Mouse (Mus musculus): Measurements from ENCODE around the gene Krtap4-6. TPM values are rescaled to one million over a fixed set of nuclear protein-coding genes. Genes with fewer than 3 reads are reported as not detected.

Krtap4-6 gene
- polyA plus RNA-seq, 2 experiments, result not detected

DNA sequence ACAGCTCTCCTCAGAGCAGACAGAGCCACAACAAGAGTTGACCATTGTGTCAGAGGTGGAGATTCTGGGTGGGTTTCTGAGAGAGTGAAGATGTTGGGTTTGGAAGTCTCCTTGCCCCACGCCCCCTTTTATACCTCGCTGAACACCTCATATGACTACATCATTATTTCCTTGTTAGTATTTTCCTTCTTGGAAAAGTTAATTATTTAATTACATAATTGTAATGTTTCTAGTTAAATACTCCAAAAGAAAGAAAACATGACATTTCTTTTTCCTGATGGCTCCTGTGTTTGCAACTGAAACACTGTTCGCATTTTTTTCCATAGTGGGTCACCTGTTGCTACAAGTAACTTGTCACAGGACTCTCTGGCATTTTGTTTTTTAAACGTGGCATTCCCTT is 37.6 kb downstream of the Krtap4-6 start, which contains the start of gene Krtap4-1:
Krtap4-1 (minus strand) TSS at position 101 of the 400 bp plus-strand sequence.
- Histone ChIP-seq H3K4me1 (ENCODE audit: control insufficient read depth, insufficient read depth, low read length) (no peaks in the 10 kb centered on the region), H3K36me3 (ENCODE audit: control insufficient read depth, insufficient read depth, low read length) (no peaks in the 10 kb centered on the region), H3K27ac (replicated peaks; ENCODE audit: low read depth, low read length) (no peak within 1 kb of the TSS), H3K4me2 (replicated peaks; ENCODE audit: low read depth, low read length, severe bottlenecking) (no peak within 1 kb of the TSS), H3K9me3 (ENCODE audit: control insufficient read depth, low read length) (no peaks in the 10 kb centered on the region), H3K9ac (ENCODE audit: low read depth, low read length, severe bottlenecking) (no peak within 1 kb of the TSS), H3K4me3 (replicated peaks; ENCODE audit: low read length) (no peak within 1 kb of the TSS), H3K27me3 (ENCODE audit: control insufficient read depth, insufficient read depth, low read length) (no peaks in the 10 kb centered on the region)
- no peak for TF ChIP-seq POLR2A (IDR thresholded peaks at IDR 0.05; ENCODE audit: borderline replicate concordance, extremely low read depth, insufficient read depth, insufficient read length)
- DNase-seq (ENCODE audit: low spot score), result no peak
- WGBS, result 77% methylated on average over 4 of the region's 4 CpGs
- no peak for ATAC-seq (ENCODE audit: low FRiP score, low read depth)

DNA sequence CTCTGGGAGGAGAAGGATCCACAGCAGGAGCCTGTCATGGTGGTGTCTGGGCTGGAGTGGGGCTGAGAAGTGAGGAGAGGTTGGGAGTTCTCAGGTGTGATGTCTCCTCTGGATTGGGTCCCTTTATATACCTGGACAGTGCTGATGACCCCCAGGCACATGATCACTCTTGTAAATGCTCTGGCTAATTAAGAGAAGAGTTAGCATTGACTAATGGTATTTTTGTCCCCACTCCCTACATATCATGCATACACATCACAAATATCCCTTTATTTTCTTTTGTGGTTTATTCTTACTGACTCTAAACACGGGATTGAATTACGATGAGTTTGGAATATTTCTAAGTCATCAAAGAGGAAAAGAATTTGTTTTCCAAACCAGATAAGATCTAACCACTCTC is 45.4 kb downstream of the Krtap4-6 start, which contains the start of gene Gm11562:
Gm11562 (minus strand) TSS at position 101 of the 400 bp plus-strand sequence.
- 74% methylated on average over 2 of the region's 2 CpGs for WGBS
- H3K27me3 ChIP-seq (ENCODE audit: control insufficient read depth, insufficient read depth, low read length), result no peaks in the 10 kb centered on the region
- TF ChIP-seq POLR2A (IDR thresholded peaks at IDR 0.05; ENCODE audit: borderline replicate concordance, extremely low read depth, insufficient read depth, insufficient read length), result no peak

More for the DNA sequence above, 45.4 kb downstream of the Krtap4-6 start, which contains the start of gene Gm11562:
- Histone ChIP-seq H3K27ac (replicated peaks; ENCODE audit: low read depth, low read length) (no peak within 1 kb of the TSS), H3K4me1 (ENCODE audit: control insufficient read depth, insufficient read depth, low read length) (no peaks in the 10 kb centered on the region), H3K36me3 (ENCODE audit: control insufficient read depth, insufficient read depth, low read length) (no peaks in the 10 kb centered on the region), H3K4me2 (replicated peaks; ENCODE audit: low read depth, low read length, severe bottlenecking) (no peak within 1 kb of the TSS), H3K4me3 (replicated peaks; ENCODE audit: low read length) (no peak within 1 kb of the TSS), H3K9ac (ENCODE audit: low read depth, low read length, severe bottlenecking) (no peak within 1 kb of the TSS), H3K9me3 (ENCODE audit: control insufficient read depth, low read length) (no peaks in the 10 kb centered on the region)
- DNase-seq (ENCODE audit: low spot score) (no peak), ATAC-seq (ENCODE audit: low FRiP score, low read depth) (no peak)

Other genes starting within 250 kb of the Krtap4-6 start
Only the 30 nearest of the 40 such genes appear.
- not detected in 2 replicates for gene Krt39, start 144.6 kb downstream of the Krtap4-6 start, polyA plus RNA-seq (2012; rRNA removed)
- not detected in 2 replicates for gene Krt39, start 144.6 kb downstream of the Krtap4-6 start, polyA plus RNA-seq (2014; fragmentation: Nextera tagmentation; extraction: Ambion mirVana)
- gene Krt40, start 122.8 kb downstream of the Krtap4-6 start, polyA plus RNA-seq (2012; rRNA removed), result not detected in 2 replicates
- not detected in 2 replicates for gene Krt40, start 122.8 kb downstream of the Krtap4-6 start, polyA plus RNA-seq (2014; fragmentation: Nextera tagmentation; extraction: Ambion mirVana)
- gene Krtap3-3, start 115.1 kb downstream of the Krtap4-6 start, polyA plus RNA-seq (2012; rRNA removed), result 0.09 TPM in 1 of 2 replicates, not detected in the other
- gene Krtap3-3, start 115.1 kb downstream of the Krtap4-6 start, polyA plus RNA-seq (2014; fragmentation: Nextera tagmentation; extraction: Ambion mirVana), result not detected in 2 replicates
- gene Krtap3-2, start 109.1 kb downstream of the Krtap4-6 start, polyA plus RNA-seq (2012; rRNA removed), result not detected in 2 replicates
- not detected in 2 replicates for gene Krtap3-2, start 109.1 kb downstream of the Krtap4-6 start, polyA plus RNA-seq (2014; fragmentation: Nextera tagmentation; extraction: Ambion mirVana)
- not detected in 2 replicates for gene Gm11939, start 106.5 kb downstream of the Krtap4-6 start, polyA plus RNA-seq (2012; rRNA removed)
- gene Gm11939, start 106.5 kb downstream of the Krtap4-6 start, polyA plus RNA-seq (2014; fragmentation: Nextera tagmentation; extraction: Ambion mirVana), result not detected in 2 replicates
- gene Krtap3-1, start 99.3 kb downstream of the Krtap4-6 start, polyA plus RNA-seq (2012; rRNA removed), result not detected in 2 replicates
- gene Krtap3-1, start 99.3 kb downstream of the Krtap4-6 start, polyA plus RNA-seq (2014; fragmentation: Nextera tagmentation; extraction: Ambion mirVana), result not detected in 2 replicates
- not detected in 2 replicates for gene Krtap1-5, start 84.9 kb downstream of the Krtap4-6 start, polyA plus RNA-seq (2012; rRNA removed)
- gene Krtap1-5, start 84.9 kb downstream of the Krtap4-6 start, polyA plus RNA-seq (2014; fragmentation: Nextera tagmentation; extraction: Ambion mirVana), result not detected in 2 replicates
- not detected in 2 replicates for gene Krtap1-4, start 82.3 kb downstream of the Krtap4-6 start, polyA plus RNA-seq (2012; rRNA removed)
- not detected in 2 replicates for gene Krtap1-4, start 82.3 kb downstream of the Krtap4-6 start, polyA plus RNA-seq (2014; fragmentation: Nextera tagmentation; extraction: Ambion mirVana)
- gene Krtap1-3, start 74.6 kb downstream of the Krtap4-6 start, polyA plus RNA-seq (2012; rRNA removed), result not detected in 2 replicates
- gene Krtap1-3, start 74.6 kb downstream of the Krtap4-6 start, polyA plus RNA-seq (2014; fragmentation: Nextera tagmentation; extraction: Ambion mirVana), result not detected in 2 replicates
- gene Krtap9-3, start 67.9 kb downstream of the Krtap4-6 start, polyA plus RNA-seq (2012; rRNA removed), result not detected in 2 replicates
- not detected in 2 replicates for gene Krtap9-3, start 67.9 kb downstream of the Krtap4-6 start, polyA plus RNA-seq (2014; fragmentation: Nextera tagmentation; extraction: Ambion mirVana)
- gene Gm11938, start 62.7 kb downstream of the Krtap4-6 start, polyA plus RNA-seq (2012; rRNA removed), result not detected in 2 replicates
- not detected in 2 replicates for gene Gm11938, start 62.7 kb downstream of the Krtap4-6 start, polyA plus RNA-seq (2014; fragmentation: Nextera tagmentation; extraction: Ambion mirVana)
- gene Gm11937, start 55.8 kb downstream of the Krtap4-6 start, polyA plus RNA-seq (2012; rRNA removed), result not detected in 2 replicates
- gene Gm11937, start 55.8 kb downstream of the Krtap4-6 start, polyA plus RNA-seq (2014; fragmentation: Nextera tagmentation; extraction: Ambion mirVana), result not detected in 2 replicates
- not detected in 2 replicates for gene Krtap2-4, start 51.1 kb downstream of the Krtap4-6 start, polyA plus RNA-seq (2012; rRNA removed)
- not detected in 2 replicates for gene Krtap2-4, start 51.1 kb downstream of the Krtap4-6 start, polyA plus RNA-seq (2014; fragmentation: Nextera tagmentation; extraction: Ambion mirVana)
- gene Gm11562, start 45.5 kb downstream of the Krtap4-6 start, polyA plus RNA-seq (2012; rRNA removed), result not detected in 2 replicates
- gene Gm11562, start 45.5 kb downstream of the Krtap4-6 start, polyA plus RNA-seq (2014; fragmentation: Nextera tagmentation; extraction: Ambion mirVana), result not detected in 2 replicates
- gene Krtap4-1, start 37.7 kb downstream of the Krtap4-6 start, polyA plus RNA-seq (2012; rRNA removed), result not detected in 2 replicates
- gene Krtap4-1, start 37.7 kb downstream of the Krtap4-6 start, polyA plus RNA-seq (2014; fragmentation: Nextera tagmentation; extraction: Ambion mirVana), result not detected in 2 replicates
- not detected in 2 replicates for gene Krtap4-2, start 30.9 kb downstream of the Krtap4-6 start, polyA plus RNA-seq (2012; rRNA removed)
- gene Krtap4-2, start 30.9 kb downstream of the Krtap4-6 start, polyA plus RNA-seq (2014; fragmentation: Nextera tagmentation; extraction: Ambion mirVana), result not detected in 2 replicates
- gene Krtap4-7, start 21.9 kb downstream of the Krtap4-6 start, polyA plus RNA-seq (2012; rRNA removed), result not detected in 2 replicates
- gene Krtap4-7, start 21.9 kb downstream of the Krtap4-6 start, polyA plus RNA-seq (2014; fragmentation: Nextera tagmentation; extraction: Ambion mirVana), result not detected in 2 replicates
- gene Gm11555, start 15.7 kb downstream of the Krtap4-6 start, polyA plus RNA-seq (2012; rRNA removed), result not detected in 2 replicates
- gene Gm11555, start 15.7 kb downstream of the Krtap4-6 start, polyA plus RNA-seq (2014; fragmentation: Nextera tagmentation; extraction: Ambion mirVana), result not detected in 2 replicates
- not detected in 2 replicates for gene Gm11563, start 7.0 kb downstream of the Krtap4-6 start, polyA plus RNA-seq (2012; rRNA removed)
- not detected in 2 replicates for gene Gm11563, start 7.0 kb downstream of the Krtap4-6 start, polyA plus RNA-seq (2014; fragmentation: Nextera tagmentation; extraction: Ambion mirVana)
- gene Gm14190, start 24.8 kb upstream of the Krtap4-6 start, polyA plus RNA-seq (2012; rRNA removed), result not detected in 2 replicates
- not detected in 2 replicates for gene Gm14190, start 24.8 kb upstream of the Krtap4-6 start, polyA plus RNA-seq (2014; fragmentation: Nextera tagmentation; extraction: Ambion mirVana)
- not detected in 2 replicates for gene Gm14180, start 68.3 kb upstream of the Krtap4-6 start, polyA plus RNA-seq (2012; rRNA removed)
- not detected in 2 replicates for gene Gm14180, start 68.3 kb upstream of the Krtap4-6 start, polyA plus RNA-seq (2014; fragmentation: Nextera tagmentation; extraction: Ambion mirVana)
- not detected in 2 replicates for gene Gm11595, start 107.0 kb upstream of the Krtap4-6 start, polyA plus RNA-seq (2012; rRNA removed)
- not detected in 2 replicates for gene Gm11595, start 107.0 kb upstream of the Krtap4-6 start, polyA plus RNA-seq (2014; fragmentation: Nextera tagmentation; extraction: Ambion mirVana)
- gene Krtap4-8, start 114.7 kb upstream of the Krtap4-6 start, polyA plus RNA-seq (2012; rRNA removed), result not detected in 2 replicates
- not detected in 2 replicates for gene Krtap4-8, start 114.7 kb upstream of the Krtap4-6 start, polyA plus RNA-seq (2014; fragmentation: Nextera tagmentation; extraction: Ambion mirVana)
- gene Krtap4-9, start 119.2 kb upstream of the Krtap4-6 start, polyA plus RNA-seq (2012; rRNA removed), result not detected in 2 replicates
- gene Krtap4-9, start 119.2 kb upstream of the Krtap4-6 start, polyA plus RNA-seq (2014; fragmentation: Nextera tagmentation; extraction: Ambion mirVana), result not detected in 2 replicates
- gene Gm11596, start 127.5 kb upstream of the Krtap4-6 start, polyA plus RNA-seq (2012; rRNA removed), result not detected in 2 replicates
- not detected in 2 replicates for gene Gm11596, start 127.5 kb upstream of the Krtap4-6 start, polyA plus RNA-seq (2014; fragmentation: Nextera tagmentation; extraction: Ambion mirVana)
- not detected in 2 replicates for gene Gm11569, start 133.0 kb upstream of the Krtap4-6 start, polyA plus RNA-seq (2012; rRNA removed)
- gene Gm11569, start 133.0 kb upstream of the Krtap4-6 start, polyA plus RNA-seq (2014; fragmentation: Nextera tagmentation; extraction: Ambion mirVana), result not detected in 2 replicates
- gene Gm11554, start 138.5 kb upstream of the Krtap4-6 start, polyA plus RNA-seq (2012; rRNA removed), result not detected in 2 replicates
- gene Gm11554, start 138.5 kb upstream of the Krtap4-6 start, polyA plus RNA-seq (2014; fragmentation: Nextera tagmentation; extraction: Ambion mirVana), result not detected in 2 replicates
- gene Krtap4-13, start 143.9 kb upstream of the Krtap4-6 start, polyA plus RNA-seq (2012; rRNA removed), result not detected in 2 replicates
- gene Krtap4-13, start 143.9 kb upstream of the Krtap4-6 start, polyA plus RNA-seq (2014; fragmentation: Nextera tagmentation; extraction: Ambion mirVana), result not detected in 2 replicates
- gene Gm11564, start 149.7 kb upstream of the Krtap4-6 start, polyA plus RNA-seq (2012; rRNA removed), result 0.12 TPM in 1 of 2 replicates, not detected in the other
- gene Gm11564, start 149.7 kb upstream of the Krtap4-6 start, polyA plus RNA-seq (2014; fragmentation: Nextera tagmentation; extraction: Ambion mirVana), result not detected in 2 replicates
- not detected in 2 replicates for gene 2300003K06Rik, start 172.1 kb upstream of the Krtap4-6 start, polyA plus RNA-seq (2012; rRNA removed)
- not detected in 2 replicates for gene 2300003K06Rik, start 172.1 kb upstream of the Krtap4-6 start, polyA plus RNA-seq (2014; fragmentation: Nextera tagmentation; extraction: Ambion mirVana)